Mouse (Mus musculus): ENCODE measurements around the gene Fam243.

- TF ChIP-seq CTCF (IDR thresholded peaks at IDR 0.05; ENCODE audit: low read depth) (no peak), EP300 (optimal IDR thresholded peaks at IDR 0.05) (no peak)
Measured at GRCm38 (mm10) chr16:92355366-92355765, 34.1 kb upstream of the Fam243 start.
